Mouse (Mus musculus) C2C12 (cell line): Measurements from ENCODE around the gene Ncor1. TPM values are rescaled to one million over a fixed set of nuclear protein-coding genes. Genes with fewer than 3 reads are reported as not detected.
A peak's percentile ranks its signal among the peaks of the same experiment; 100 is the strongest.
"Not testable (repeated sequence)": the region's sequence is repeated elsewhere in the genome, so short reads cannot be mapped to it uniquely, and the experiment has no call there.

ENCODE experiments used
- H3K27me3 ChIP-seq: one replicate; pipeline ENCODE4 v1.6.1; 2011; ENCODE audit not compliant: control insufficient read depth, insufficient read depth, insufficient read length
- H3K36me3 ChIP-seq: one replicate; pipeline ENCODE4 v1.6.1; 2011; ENCODE audit not compliant: control insufficient read depth, insufficient read depth
- H3K4me3 ChIP-seq: one replicate; pipeline ENCODE4 v1.5.1; 2011; ENCODE audit warnings: mild to moderate bottlenecking, control low read depth; ENCODE audit not compliant: poor library complexity, insufficient read depth, severe bottlenecking
- H3K79me2 ChIP-seq: one replicate; pipeline ENCODE4 v1.6.1; 2011; ENCODE audit not compliant: control insufficient read depth, insufficient read depth
- H3K79me3 ChIP-seq: one replicate; pipeline ENCODE4 v1.6.1; 2011; ENCODE audit warnings: low read depth, control low read depth
- H3ac ChIP-seq: one replicate; pipeline ENCODE3; 2011; ENCODE audit warnings: low read depth; ENCODE audit not compliant: control insufficient read depth, insufficient read length
- CEBPB ChIP-seq: IDR thresholded peaks from one replicate; pipeline ENCODE4 v1.6.1; 2011; ENCODE audit warnings: low read depth, mild to moderate bottlenecking, control low read depth, moderate library complexity
- CTCF ChIP-seq: IDR thresholded peaks from one replicate; pipeline ENCODE4 v1.5.1; 2011; ENCODE audit not compliant: control insufficient read depth, insufficient read depth, insufficient read length
- FOSL1 ChIP-seq: IDR thresholded peaks from one replicate; pipeline ENCODE4 v1.8.0; 2011; ENCODE audit warnings: mild to moderate bottlenecking, low read length; ENCODE audit not compliant: poor library complexity, insufficient read depth, severe bottlenecking
- MAX ChIP-seq: IDR thresholded peaks from one replicate; pipeline ENCODE4 v1.6.1; 2011; ENCODE audit warnings: mild to moderate bottlenecking, control low read depth
- MYOD1 ChIP-seq: IDR thresholded peaks from one replicate; pipeline ENCODE4 v1.6.1; 2011; ENCODE audit warnings: low read depth; ENCODE audit not compliant: control insufficient read depth, insufficient read length
- MYOG ChIP-seq: IDR thresholded peaks from one replicate; pipeline ENCODE4 v1.6.1; 2011; ENCODE audit not compliant: control insufficient read depth, insufficient read length; ENCODE audit errors: extremely low read depth
- USF1 ChIP-seq: IDR thresholded peaks from one replicate; pipeline ENCODE4 v1.6.1; 2011; ENCODE audit warnings: low read depth, mild to moderate bottlenecking, control low read depth, moderate library complexity
- polyA plus RNA-seq: library from polyadenylated mRNA; unstranded; fragments of >200 nt; fragmentation: generic; extraction: Trizol; gene quantifications from one replicate; pipeline ENCODE4 v1.2.1, GENCODE M21; 2012; ENCODE audit warnings: missing spikeins

Gene Ncor1
- polyA plus RNA-seq, 1 experiment, result 33.6 TPM

DNA sequence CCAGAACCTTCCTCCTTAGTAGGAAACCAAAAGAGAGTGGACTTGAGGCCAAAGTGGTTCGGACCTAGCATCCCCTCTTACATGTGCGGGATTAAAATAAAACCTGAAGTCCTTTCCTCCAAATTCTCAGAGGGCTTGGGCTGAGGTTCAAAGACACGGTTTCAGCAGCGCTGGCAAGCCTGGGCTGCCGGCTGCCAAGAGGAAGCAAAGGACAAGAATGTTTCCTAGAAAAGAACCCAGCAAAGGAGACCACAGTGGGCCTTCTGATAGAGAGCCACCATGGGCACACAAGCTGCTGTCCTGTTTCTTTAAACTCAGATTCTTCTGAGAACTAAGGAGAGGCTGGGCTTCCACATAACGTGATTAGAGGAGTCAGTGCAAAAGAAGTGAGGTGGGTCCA is 20.6 kb upstream of the Ncor1 start:
- H3K79me3 ChIP-seq, result no peaks in the 10 kb centered on the region
- H3K27me3 ChIP-seq, result no peaks in the 10 kb centered on the region
- TF ChIP-seq USF1 (no peak), MYOD1 (no peak), CEBPB (no peak), CTCF (no peak), FOSL1 (no peak), MYOG (no peak), MAX (no peak)
- H3ac ChIP-seq, result no peak overlapping the region
- no peaks in the 10 kb centered on the region for H3K79me2 ChIP-seq
- H3K36me3 ChIP-seq, result no peaks in the 10 kb centered on the region
- no peak overlapping the region for H3K4me3 ChIP-seq

DNA sequence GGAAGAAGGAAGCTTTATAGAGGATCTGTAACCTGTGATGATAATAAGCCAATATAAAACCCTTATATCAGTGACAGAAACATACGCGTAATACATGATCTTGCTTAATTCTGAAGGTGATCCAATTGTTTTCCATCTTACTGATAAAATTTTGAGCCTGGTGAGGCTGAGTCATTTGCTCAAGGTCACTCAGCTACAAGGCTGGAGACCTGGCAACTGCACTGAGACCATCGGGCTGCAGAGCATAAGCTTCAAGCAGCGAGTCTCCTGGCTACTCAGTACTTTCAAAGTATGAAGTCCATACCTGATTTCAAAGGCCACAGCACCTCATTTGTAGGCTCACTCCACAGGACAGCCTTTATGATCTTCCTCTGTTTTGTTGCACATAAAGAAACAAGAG is 17.8 kb upstream of the Ncor1 start:
- Histone ChIP-seq H3K36me3 (no peaks in the 10 kb centered on the region), H3ac (no peak overlapping the region), H3K4me3 (no peak overlapping the region), H3K79me3 (no peaks in the 10 kb centered on the region), H3K27me3 (no peaks in the 10 kb centered on the region), H3K79me2 (no peaks in the 10 kb centered on the region)
- TF ChIP-seq MAX, result no peak
- no peak for TF ChIP-seq CEBPB
- no peak for TF ChIP-seq MYOG
- no peak for TF ChIP-seq USF1
- TF ChIP-seq MYOD1, result no peak
- no peak for TF ChIP-seq FOSL1
- TF ChIP-seq CTCF, result no peak

DNA sequence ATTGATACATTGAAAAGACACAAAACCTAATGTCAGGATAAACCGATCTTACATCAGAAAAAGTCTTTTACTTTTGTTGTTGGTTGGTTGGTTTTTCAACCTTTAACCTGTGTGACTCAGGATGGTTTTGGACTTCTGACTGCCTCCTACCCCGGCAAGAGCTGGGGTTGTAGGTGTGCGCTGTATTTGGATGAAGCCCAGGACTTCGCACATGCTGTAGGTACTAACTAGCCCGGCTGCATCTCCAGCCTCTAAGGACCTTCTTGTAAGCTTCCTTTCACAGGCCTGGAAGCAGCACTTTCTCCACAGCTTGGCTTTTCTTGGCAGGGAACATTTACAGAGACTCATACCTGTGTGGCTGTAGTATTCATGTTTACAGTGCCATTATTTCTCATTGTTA is 15.2 kb upstream of the Ncor1 start:
- H3K79me3 ChIP-seq, result no peaks in the 10 kb centered on the region
- H3ac ChIP-seq, result no peak overlapping the region
- no peak overlapping the region for H3K4me3 ChIP-seq
- H3K79me2 ChIP-seq, result no peaks in the 10 kb centered on the region
- H3K36me3 ChIP-seq, result no peaks in the 10 kb centered on the region
- TF ChIP-seq MYOD1 (no peak), CEBPB (no peak), FOSL1 (no peak), USF1 (no peak), CTCF (no peak)
- no peaks in the 10 kb centered on the region for H3K27me3 ChIP-seq

DNA sequence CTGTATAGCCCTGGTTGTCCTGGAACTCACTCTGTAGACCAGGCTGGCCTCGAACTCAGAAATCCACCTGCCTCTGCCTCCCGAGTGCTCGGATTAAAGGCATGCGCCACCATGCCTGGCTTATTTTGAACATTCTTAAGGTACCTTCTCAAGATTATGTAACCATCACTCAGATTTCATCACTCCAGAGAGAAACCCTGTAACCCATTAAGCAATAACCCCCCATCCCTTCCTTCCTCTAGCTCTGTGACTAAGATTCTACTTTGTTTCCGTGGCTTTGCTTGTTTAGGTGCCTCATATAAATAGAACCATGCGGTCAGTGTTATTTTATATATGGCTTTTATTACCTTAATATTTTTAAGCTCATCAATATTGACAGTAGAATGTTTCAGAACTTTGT is 12.1 kb upstream of the Ncor1 start:
- H3K27me3 ChIP-seq, result no peaks in the 10 kb centered on the region
- no peak overlapping the region for H3ac ChIP-seq
- no peaks in the 10 kb centered on the region for H3K79me3 ChIP-seq
- TF ChIP-seq USF1 (no peak), MAX (no peak), FOSL1 (no peak), CEBPB (peak; percentile 36), CTCF (no peak), MYOG (no peak)
- no peak overlapping the region for H3K4me3 ChIP-seq
- H3K36me3 ChIP-seq, result no peaks in the 10 kb centered on the region
- no peaks in the 10 kb centered on the region for H3K79me2 ChIP-seq

DNA sequence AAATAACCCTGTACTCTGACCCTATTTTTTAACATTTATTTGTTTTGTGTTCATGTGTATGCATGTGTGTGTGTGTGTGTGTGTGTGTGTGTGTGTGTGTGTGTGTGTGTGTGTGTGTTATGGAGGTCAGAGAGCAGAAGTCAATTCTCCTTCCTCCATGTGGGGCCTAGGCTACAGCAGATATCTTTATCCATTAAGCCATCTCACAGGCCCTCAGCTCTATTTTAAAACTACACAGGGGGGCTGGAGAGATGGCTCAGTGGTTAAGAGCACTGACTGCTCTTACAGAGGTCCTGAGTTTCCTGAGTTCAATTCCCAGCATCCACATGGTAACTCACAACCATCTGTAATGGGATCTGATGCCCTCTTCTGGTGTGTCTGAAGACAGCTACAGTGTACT is 8.9 kb upstream of the Ncor1 start:
- H3K79me3 ChIP-seq, H3K79me2 ChIP-seq, H3K27me3 ChIP-seq, H3ac ChIP-seq, H3K4me3 ChIP-seq, H3K36me3 ChIP-seq: not testable (repeated sequence)

DNA sequence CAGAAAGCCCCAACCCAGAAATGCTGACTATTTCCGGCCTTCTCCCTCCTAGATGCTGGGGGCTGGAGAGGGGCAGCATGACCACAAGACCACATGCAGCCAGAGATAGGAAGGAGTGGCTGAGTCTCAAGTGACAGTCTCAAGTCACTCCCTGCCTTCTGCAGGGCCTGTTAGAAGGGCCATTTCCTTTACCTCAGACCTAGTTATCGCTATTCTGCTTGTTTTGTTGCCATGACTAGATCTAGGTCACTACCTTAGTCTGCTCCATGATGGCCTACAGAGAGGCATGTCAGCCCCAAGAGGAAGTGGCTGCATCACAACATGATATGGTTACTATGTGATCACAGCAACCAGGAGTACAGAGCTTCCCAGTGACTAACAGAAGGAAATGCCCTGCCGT is 8.2 kb upstream of the Ncor1 start:
- H3K79me3 ChIP-seq, result peaks cover 1% of the 10 kb centered on the region
- H3K36me3 ChIP-seq, result no peaks in the 10 kb centered on the region
- H3K4me3 ChIP-seq, result no peak overlapping the region
- no peak overlapping the region for H3ac ChIP-seq
- no peaks in the 10 kb centered on the region for H3K27me3 ChIP-seq
- peaks cover 4% of the 10 kb centered on the region for H3K79me2 ChIP-seq
- TF ChIP-seq MYOG (no peak), CTCF (no peak), MYOD1 (no peak), MAX (no peak), USF1 (no peak), FOSL1 (no peak), CEBPB (no peak)
